Mouse (Mus musculus) MEL (cell line): Measurements from ENCODE around the gene Mtx1.

Experiments
- BHLHE40 ChIP-seq: IDR thresholded peaks from 2 replicates; pipeline ENCODE4 v1.6.1; 2012; ENCODE audit warnings: low read depth, mild to moderate bottlenecking, inconsistent platforms, low read length, improper control_type of control experiment, borderline replicate concordance
- CHD2 ChIP-seq: IDR thresholded peaks from 2 replicates; pipeline ENCODE4 v1.6.1; 2011; ENCODE audit warnings: low read length, improper control_type of control experiment
- CTCF ChIP-seq, 3 experiments: IDR thresholded peaks in 2 of 3; conservative IDR thresholded peaks in 1 of 3; 2 replicates each; pipeline ENCODE4 v1.5.1; 2011 to 2012; ENCODE audit warnings: low read length in 3 of 3, low read depth in 2 of 3, mild to moderate bottlenecking in 2 of 3, improper control_type of control experiment in 1 of 3, inconsistent platforms in 1 of 3, mixed read lengths in 1 of 3, moderate library complexity in 1 of 3; ENCODE audit not compliant: control insufficient read depth in 1 of 3, insufficient read depth in 1 of 3, poor library complexity in 1 of 3, severe bottlenecking in 1 of 3
- EP300 ChIP-seq, 2 experiments: IDR thresholded peaks; 2 replicates each; pipeline ENCODE4 v1.6.1; 2011; ENCODE audit warnings: improper control_type of control experiment in 2 of 2, low read length in 2 of 2, low read depth in 1 of 2, mild to moderate bottlenecking in 1 of 2
- JUND ChIP-seq: IDR thresholded peaks from 2 replicates; pipeline ENCODE4 v1.6.1; 2011; ENCODE audit warnings: low read depth, mild to moderate bottlenecking, improper control_type of control experiment, low read length
- MYC ChIP-seq: IDR thresholded peaks from 2 replicates; pipeline ENCODE4 v1.6.1; 2011; ENCODE audit warnings: low read depth, mild to moderate bottlenecking, low read length, improper control_type of control experiment, moderate library complexity
- POLR2A ChIP-seq, 2 experiments: IDR thresholded peaks; 2 replicates each; pipeline ENCODE4 v1.6.1; 2011 to 2012; ENCODE audit warnings: low read length in 2 of 2, mild to moderate bottlenecking in 2 of 2, control low read depth in 1 of 2, improper control_type of control experiment in 1 of 2, low read depth in 1 of 2, moderate library complexity in 1 of 2; ENCODE audit not compliant: control insufficient read depth in 1 of 2, insufficient read depth in 1 of 2, poor library complexity in 1 of 2
- RCOR1 ChIP-seq: IDR thresholded peaks from 2 replicates; pipeline ENCODE4 v1.6.1; 2012; ENCODE audit warnings: low read depth, mild to moderate bottlenecking, inconsistent platforms, low read length, improper control_type of control experiment
- USF2 ChIP-seq, 2 experiments: IDR thresholded peaks; 2 replicates each; pipeline ENCODE4 v1.6.1; 2011 to 2012; ENCODE audit warnings: improper control_type of control experiment in 2 of 2, low read length in 2 of 2, borderline replicate concordance in 1 of 2, inconsistent platforms in 1 of 2, low read depth in 1 of 2, mild to moderate bottlenecking in 1 of 2; ENCODE audit not compliant: insufficient read depth in 1 of 2
- ZMIZ1 ChIP-seq: IDR thresholded peaks from 2 replicates; pipeline ENCODE4 v1.6.1; 2012; ENCODE audit warnings: low read depth, mild to moderate bottlenecking, inconsistent platforms, low read length, improper control_type of control experiment, moderate library complexity

DNA sequence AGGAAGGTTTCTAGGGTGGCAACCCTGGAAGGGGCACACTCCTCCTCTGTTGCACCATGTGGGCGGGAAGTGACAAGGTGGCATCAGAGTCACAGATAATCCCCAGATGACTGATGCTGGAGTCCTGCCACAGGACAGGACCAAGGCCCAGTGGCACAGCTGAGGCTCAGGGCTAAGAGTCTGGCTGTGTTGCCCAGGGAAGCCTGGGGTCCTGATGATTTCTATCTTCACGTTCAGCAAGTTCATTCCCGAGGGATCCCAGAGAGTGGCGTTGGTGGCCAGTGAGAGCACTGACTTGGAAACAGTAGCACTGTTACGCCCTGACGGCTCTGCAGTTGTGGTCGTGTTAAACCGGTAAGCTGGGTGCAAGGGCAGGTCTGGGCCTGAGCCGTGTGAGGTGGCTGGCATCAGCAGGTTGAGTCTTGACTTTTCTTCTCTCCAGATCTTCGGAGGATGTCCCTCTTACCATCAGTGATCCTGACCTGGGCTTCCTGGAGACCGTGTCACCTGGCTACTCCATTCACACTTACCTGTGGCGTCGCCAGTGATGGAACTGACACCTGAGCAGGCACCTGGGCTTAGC lies 18.7 kb downstream of the Mtx1 start:
- TF ChIP-seq POLR2A (IDR thresholded peaks at IDR 0.05; ENCODE audit: control insufficient read depth in 1 of 2, insufficient read depth in 1 of 2, low read depth in 1 of 2, low read length in 2 of 2, poor library complexity in 1 of 2) (no peak; a peak in 1 of 4 replicates), CTCF (IDR thresholded peaks at IDR 0.05 in 2 of 3, conservative IDR thresholded peaks at IDR 0.05 in 1 of 3; ENCODE audit: control insufficient read depth in 1 of 3, insufficient read depth in 1 of 3, low read depth in 2 of 3, low read length in 3 of 3, poor library complexity in 1 of 3, severe bottlenecking in 1 of 3) (no peak), ZMIZ1 (no peak), BHLHE40 (no peak), CHD2 (no peak), EP300 (IDR thresholded peaks at IDR 0.05; ENCODE audit: low read depth in 1 of 2, low read length in 2 of 2) (no peak), MYC (no peak), JUND (no peak), RCOR1 (no peak), USF2 (IDR thresholded peaks at IDR 0.05; ENCODE audit: borderline replicate concordance in 1 of 2, insufficient read depth in 1 of 2, low read depth in 1 of 2, low read length in 2 of 2) (no peak)
